Mouse (Mus musculus) lung, postnatal 14 days (tissue): Measurements from ENCODE around the gene Rhox3g.
"Not testable (repeated sequence)": the region's sequence is repeated elsewhere in the genome, so short reads cannot be mapped to it uniquely, and the experiment has no call there.

Experiments
- DNase-seq: peaks from one replicate; pipeline ENCODE4 v3.0.0; 2021

The Rhox3g gene

GRCm38 (mm10) chrX:37628512-37628911 is at the start of gene Rhox3g:
Gene Rhox3g, minus strand, starts transcription at chrX:37628612.
- not testable (repeated sequence) for DNase-seq

GRCm38 (mm10) chrX:37673177-37673576 is 44.8 kb upstream of the Rhox3g start, which contains the start of gene Rhox2h:
Gene Rhox2h, minus strand, starts transcription at chrX:37673277.
- DNase-seq, result not testable (repeated sequence)

GRCm38 (mm10) chrX:37668664-37669063 is 40.3 kb upstream of the Rhox3g start, which contains the start of gene Rhox3h:
Gene Rhox3h, minus strand, starts transcription at chrX:37668764.
- DNase-seq, result not testable (repeated sequence)

GRCm38 (mm10) chrX:37651227-37651626 is 22.8 kb upstream of the Rhox3g start, which contains the start of gene Rhox4g:
Gene Rhox4g, minus strand, starts transcription at chrX:37651327.
- not testable (repeated sequence) for DNase-seq

GRCm38 (mm10) chrX:37643370-37643769 is 15.0 kb upstream of the Rhox3g start, which contains the start of gene Rhox2g:
Gene Rhox2g, minus strand, starts transcription at chrX:37643470.
- DNase-seq, result not testable (repeated sequence)

- DNase-seq, result not testable (repeated sequence)
Measured at GRCm38 (mm10) chrX:37607604-37608003, 20.8 kb downstream of the Rhox3g start, which contains the start of gene Rhox4f. Gene Rhox4f, minus strand, starts transcription at chrX:37607704.

DNA sequence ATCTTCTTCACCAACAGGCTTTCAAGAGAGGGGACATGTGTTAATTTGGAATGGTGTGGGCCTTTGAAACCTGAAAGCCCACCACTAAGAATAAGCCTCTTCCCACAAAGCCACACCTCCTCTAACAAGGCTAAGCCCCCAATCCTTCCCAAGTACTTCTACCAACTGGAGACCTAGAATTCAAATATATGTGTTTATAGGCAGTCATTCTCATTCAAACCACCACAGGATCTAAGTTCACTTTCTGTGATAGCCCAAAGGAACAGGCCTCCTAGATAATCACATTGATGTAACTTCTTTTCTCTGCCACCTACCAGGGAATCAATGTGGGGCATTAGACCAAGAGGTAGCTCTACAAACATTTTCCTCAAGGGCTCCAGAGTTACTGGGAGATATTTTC is 47.7 kb downstream of the Rhox3g start, which contains the start of gene Rhox3f:
Rhox3f (plus strand) TSS at position 301 of the 400 bp plus-strand sequence.
- not testable (repeated sequence) for DNase-seq
